Mouse (Mus musculus) cerebellum, adult 2 months (tissue): Measurements from ENCODE around the gene Fkbp5.

ENCODE experiments used
- CTCF ChIP-seq: fragments of 200-500 bp; IDR thresholded peaks from 2 replicates; pipeline ENCODE4 v1.5.1; 2011; ENCODE audit warnings: low read depth, mild to moderate bottlenecking, control low read depth, low read length, moderate library complexity, borderline replicate concordance; ENCODE audit not compliant: insufficient read depth
- POLR2A ChIP-seq: fragments of 200-500 bp; IDR thresholded peaks from 2 replicates; pipeline ENCODE4 v1.6.1; 2011; ENCODE audit warnings: low read length, control low read depth, borderline replicate concordance; ENCODE audit not compliant: insufficient read depth

- TF ChIP-seq CTCF: no peak
- no peak for TF ChIP-seq POLR2A
Measured at GRCm38 (mm10) chr17:28451487-28451886, 65.8 kb downstream of the Fkbp5 start.
